Mouse (Mus musculus): ENCODE results near the gene Tasp1. TPM values are rescaled to one million over a fixed set of nuclear protein-coding genes. Genes with fewer than 3 reads are reported as not detected.

The Tasp1 gene
- polyA plus RNA-seq, 1 experiment from 2014 or later, result 13.8 TPM

DNA sequence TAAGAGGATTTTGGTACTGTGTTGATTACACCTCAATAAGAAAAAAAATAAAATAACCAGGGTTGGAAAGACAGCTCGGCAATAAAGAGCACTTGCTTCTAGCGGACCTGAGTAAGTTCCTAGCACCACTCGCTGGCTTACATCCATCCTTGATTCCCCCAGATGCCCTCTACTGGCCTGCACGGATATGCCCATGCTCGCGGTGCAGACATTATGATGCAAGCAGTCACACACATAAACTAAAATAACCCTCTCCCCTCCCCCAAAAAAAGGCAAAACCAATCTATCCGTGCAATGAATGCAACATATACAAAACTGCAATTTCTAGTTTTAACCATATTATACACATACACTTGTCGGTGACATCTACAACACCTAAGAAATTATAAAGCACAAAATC, 929 bp downstream of the Tasp1 start:
- WGBS, result 84% methylated on average over 8 of the region's 8 CpGs
- Histone ChIP-seq H3K36me3 (ENCODE audit: control insufficient read depth, insufficient read depth, low read length) (no peaks in the 10 kb centered on the region), H3K4me1 (replicated peaks; ENCODE audit: control insufficient read depth, insufficient read depth) (peaks cover 5% of the 10 kb centered on the region; the same call in 1 of the 2 replicates), H3K27me3 (ENCODE audit: control insufficient read depth, insufficient read depth, low read length) (no peaks in the 10 kb centered on the region), H3K27ac (replicated peaks) (no peak overlapping the region), H3K9me3 (ENCODE audit: control insufficient read depth, low read length) (no peaks in the 10 kb centered on the region), H3K9ac (ENCODE audit: low read length) (no peak overlapping the region), H3K4me3 (ENCODE audit: low read depth, low read length) (peak overlapping the region; percentile 71), H3K4me2 (replicated peaks; ENCODE audit: low read depth) (peak overlapping the region; percentile 85)
- no peak for ATAC-seq (ENCODE audit: low FRiP score, low TSS enrichment)
- TF ChIP-seq EP300 (optimal IDR thresholded peaks at IDR 0.05) (no peak), CTCF (IDR thresholded peaks at IDR 0.05; ENCODE audit: low read depth) (peak; percentile 47)
- no peak for DNase-seq (ENCODE audit: low spot score)

- DNase-seq (ENCODE audit: low spot score), result no peak
- no peaks in the 10 kb centered on the region for H3K4me1 ChIP-seq (replicated peaks; ENCODE audit: control insufficient read depth, insufficient read depth)
- no peaks in the 10 kb centered on the region for H3K9me3 ChIP-seq (ENCODE audit: control insufficient read depth, low read length)
- TF ChIP-seq EP300 (optimal IDR thresholded peaks at IDR 0.05) (no peak), CTCF (IDR thresholded peaks at IDR 0.05; ENCODE audit: low read depth) (no peak)
- no peak overlapping the region for H3K4me3 ChIP-seq (ENCODE audit: low read depth, low read length)
- no peak overlapping the region for H3K9ac ChIP-seq (ENCODE audit: low read length)
- ATAC-seq (ENCODE audit: low FRiP score, low TSS enrichment), result no peak
- no peaks in the 10 kb centered on the region for H3K36me3 ChIP-seq (ENCODE audit: control insufficient read depth, insufficient read depth, low read length)
- WGBS, result 86% methylated on average over 3 of the region's 3 CpGs
- no peak overlapping the region for H3K4me2 ChIP-seq (replicated peaks; ENCODE audit: low read depth)
- no peak overlapping the region for H3K27ac ChIP-seq (replicated peaks)
- no peaks in the 10 kb centered on the region for H3K27me3 ChIP-seq (ENCODE audit: control insufficient read depth, insufficient read depth, low read length)
These were observed 5.1 kb downstream of the Tasp1 start for GRCm38 (mm10) chr2:140061481-140061880.

GRCm38 (mm10) chr2:140060092-140060867, 6.3 kb downstream of the Tasp1 start:
- no peaks in the 10 kb centered on the region for H3K4me1 ChIP-seq (replicated peaks; ENCODE audit: control insufficient read depth, insufficient read depth)
- H3K4me2 ChIP-seq (replicated peaks; ENCODE audit: low read depth), result no peak overlapping the region
- no peaks in the 10 kb centered on the region for H3K27me3 ChIP-seq (ENCODE audit: control insufficient read depth, insufficient read depth, low read length)
- no peaks in the 10 kb centered on the region for H3K9me3 ChIP-seq (ENCODE audit: control insufficient read depth, low read length)
- DNase-seq (ENCODE audit: low spot score) (no peak), ATAC-seq (ENCODE audit: low FRiP score, low TSS enrichment) (no peak)
- no peak overlapping the region for H3K27ac ChIP-seq (replicated peaks)
- no peak overlapping the region for H3K9ac ChIP-seq (ENCODE audit: low read length)
- H3K4me3 ChIP-seq (ENCODE audit: low read depth, low read length), result no peak overlapping the region
- 82% methylated on average over 4 of the region's 4 CpGs for WGBS
- H3K36me3 ChIP-seq (ENCODE audit: control insufficient read depth, insufficient read depth, low read length), result no peaks in the 10 kb centered on the region
- TF ChIP-seq CTCF (IDR thresholded peaks at IDR 0.05; ENCODE audit: low read depth) (no peak), EP300 (optimal IDR thresholded peaks at IDR 0.05) (no peak)

DNA sequence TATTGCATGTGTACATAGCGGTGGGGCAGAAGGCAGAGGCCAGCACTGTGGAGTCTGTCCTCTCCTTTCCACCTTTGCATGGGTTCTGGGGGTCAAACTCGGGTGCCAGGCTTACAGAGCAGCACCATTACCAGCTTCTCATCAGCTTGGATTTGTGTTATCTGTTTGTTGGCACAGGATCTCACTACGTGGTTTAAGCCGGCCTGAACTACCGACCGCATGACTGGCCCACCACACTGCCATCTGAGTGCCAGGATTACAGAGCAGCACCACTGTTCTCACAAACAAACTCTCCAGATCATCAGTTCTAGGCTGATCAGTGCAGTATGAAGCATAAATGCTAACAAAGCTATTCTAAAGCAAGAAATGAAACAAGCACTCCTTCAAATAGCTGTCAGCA, 8.5 kb downstream of the Tasp1 start:
- H3K4me2 ChIP-seq (replicated peaks; ENCODE audit: low read depth), result no peak overlapping the region
- WGBS, result 88% methylated on average over 6 of the region's 6 CpGs
- H3K9ac ChIP-seq (ENCODE audit: low read length), result no peak overlapping the region
- no peaks in the 10 kb centered on the region for H3K27me3 ChIP-seq (ENCODE audit: control insufficient read depth, insufficient read depth, low read length)
- no peak overlapping the region for H3K4me3 ChIP-seq (ENCODE audit: low read depth, low read length)
- no peak for TF ChIP-seq EP300 (optimal IDR thresholded peaks at IDR 0.05)
- TF ChIP-seq CTCF (IDR thresholded peaks at IDR 0.05; ENCODE audit: low read depth), result no peak
- DNase-seq (ENCODE audit: low spot score) (no peak), ATAC-seq (ENCODE audit: low FRiP score, low TSS enrichment) (no peak)
- H3K36me3 ChIP-seq (ENCODE audit: control insufficient read depth, insufficient read depth, low read length), result 0 out of 2 replicates have a peak, but pooled peaks cover 2% of the 10 kb centered on the region
- H3K9me3 ChIP-seq (ENCODE audit: control insufficient read depth, low read length), result no peaks in the 10 kb centered on the region
- no peak overlapping the region for H3K27ac ChIP-seq (replicated peaks)
- H3K4me1 ChIP-seq (replicated peaks; ENCODE audit: control insufficient read depth, insufficient read depth), result no peaks in the 10 kb centered on the region

DNA sequence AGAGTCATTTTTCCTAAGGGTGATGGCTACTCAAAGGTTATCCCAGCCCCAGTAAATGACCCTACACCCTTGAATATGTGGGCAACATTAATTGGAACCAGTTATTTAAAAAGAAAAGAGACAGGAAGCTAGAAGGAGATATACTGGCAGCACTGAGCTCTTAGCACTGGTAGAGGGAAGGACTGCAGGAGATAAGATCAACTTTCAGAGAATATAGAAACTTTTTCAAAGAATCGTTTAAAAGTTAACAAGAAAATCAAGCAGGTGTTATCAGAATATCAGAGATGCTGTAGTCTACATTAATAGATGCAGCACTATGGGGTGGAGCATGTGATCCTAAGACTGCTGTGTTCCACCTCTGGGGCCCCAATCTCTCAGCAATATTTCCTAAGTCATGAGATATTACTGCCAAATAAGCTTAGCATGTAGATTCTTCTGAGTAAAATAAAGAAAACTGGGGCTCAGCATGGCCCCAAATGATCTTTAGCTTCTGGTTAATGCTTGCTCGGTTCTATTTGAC, 14.9 kb downstream of the Tasp1 start:
- TF ChIP-seq CTCF (IDR thresholded peaks at IDR 0.05; ENCODE audit: low read depth), result no peak
- no peak for TF ChIP-seq EP300 (optimal IDR thresholded peaks at IDR 0.05)
- Histone ChIP-seq H3K36me3 (ENCODE audit: control insufficient read depth, insufficient read depth, low read length) (peaks cover 6% of the 10 kb centered on the region; the same call in 1 of the 2 replicates), H3K9ac (ENCODE audit: low read length) (no peak overlapping the region), H3K27me3 (ENCODE audit: control insufficient read depth, insufficient read depth, low read length) (no peaks in the 10 kb centered on the region), H3K4me3 (ENCODE audit: low read depth, low read length) (no peak overlapping the region), H3K9me3 (ENCODE audit: control insufficient read depth, low read length) (no peaks in the 10 kb centered on the region), H3K27ac (replicated peaks) (no peak overlapping the region), H3K4me1 (replicated peaks; ENCODE audit: control insufficient read depth, insufficient read depth) (no peaks in the 10 kb centered on the region), H3K4me2 (replicated peaks; ENCODE audit: low read depth) (no peak overlapping the region)
- no peak for ATAC-seq (ENCODE audit: low FRiP score, low TSS enrichment)
- DNase-seq (ENCODE audit: low spot score), result no peak
- 70% methylated on average over 2 of the region's 2 CpGs for WGBS

DNA sequence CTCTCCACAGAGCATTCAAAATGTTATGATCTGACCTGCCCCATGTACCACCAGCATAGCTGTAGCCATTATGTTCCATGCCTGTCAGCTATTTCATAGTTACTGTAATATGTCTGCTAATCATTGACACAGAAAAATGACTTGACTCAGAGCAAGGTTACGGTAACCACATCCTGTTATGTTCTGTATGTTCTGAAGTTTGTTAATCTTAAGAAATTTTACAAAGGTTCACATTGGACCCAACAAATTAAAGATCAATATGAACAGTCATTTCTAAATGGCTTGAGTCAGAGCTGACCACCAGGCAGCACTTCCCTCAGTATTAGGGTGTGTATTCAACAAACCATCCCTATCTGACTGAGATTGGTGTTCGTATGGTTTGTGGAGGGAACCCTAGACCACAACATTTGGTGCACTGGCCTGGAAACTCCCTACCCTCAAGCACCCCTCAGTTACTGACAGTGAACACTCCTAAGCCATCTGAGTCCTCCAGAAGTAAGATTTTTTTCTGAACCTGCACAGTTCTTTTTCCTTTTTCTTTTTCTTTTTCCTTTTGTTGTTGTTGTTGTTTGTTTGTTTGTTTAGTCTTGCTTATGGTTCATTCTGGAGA, 24.0 kb downstream of the Tasp1 start:
- ATAC-seq (ENCODE audit: low FRiP score, low TSS enrichment), result no peak
- no peaks in the 10 kb centered on the region for H3K27me3 ChIP-seq (ENCODE audit: control insufficient read depth, insufficient read depth, low read length)
- H3K4me2 ChIP-seq (replicated peaks; ENCODE audit: low read depth), result no peak overlapping the region
- H3K4me3 ChIP-seq (ENCODE audit: low read depth, low read length), result no peak overlapping the region
- H3K4me1 ChIP-seq (replicated peaks; ENCODE audit: control insufficient read depth, insufficient read depth), result no peaks in the 10 kb centered on the region
- DNase-seq (ENCODE audit: low spot score), result no peak
- no peak overlapping the region for H3K27ac ChIP-seq (replicated peaks)
- TF ChIP-seq CTCF (IDR thresholded peaks at IDR 0.05; ENCODE audit: low read depth) (no peak), EP300 (optimal IDR thresholded peaks at IDR 0.05) (no peak)
- H3K9me3 ChIP-seq (ENCODE audit: control insufficient read depth, low read length), result no peaks in the 10 kb centered on the region
- no peak overlapping the region for H3K9ac ChIP-seq (ENCODE audit: low read length)
- 88% methylated on average over 2 of the region's 2 CpGs for WGBS
- peaks cover 4% of the 10 kb centered on the region; the same call in 1 of the 2 replicates for H3K36me3 ChIP-seq (ENCODE audit: control insufficient read depth, insufficient read depth, low read length)
